Mouse (Mus musculus) spleen, postnatal 14 days (tissue): ENCODE results near the gene Trio.

Experiments used
- DNase-seq, 2 experiments: peaks; one replicate each; pipeline ENCODE4 v3.0.0; 2021 to 2022; ENCODE audit warnings: low spot score in 2 of 2

Trio gene

GRCm38 (mm10) chr15:27877831-27878230 is 147.8 kb downstream of the Trio start:
- DNase-seq = no peak

GRCm38 (mm10) chr15:27876327-27876726 is 149.3 kb downstream of the Trio start:
- no peak for DNase-seq

- no peak for DNase-seq
These were observed 149.9 kb downstream of the Trio start for GRCm38 (mm10) chr15:27875753-27876152.

- DNase-seq = no peak
These were observed 151.8 kb downstream of the Trio start for GRCm38 (mm10) chr15:27873747-27874320.

- no peak for DNase-seq
These were observed 153.4 kb downstream of the Trio start for GRCm38 (mm10) chr15:27872286-27872685.

- no peak for DNase-seq
These were observed 153.9 kb downstream of the Trio start for GRCm38 (mm10) chr15:27871708-27872107.

- DNase-seq = no peak
These were observed 154.4 kb downstream of the Trio start for GRCm38 (mm10) chr15:27871260-27871659.

GRCm38 (mm10) chr15:27869001-27869400 is 156.6 kb downstream of the Trio start:
- no peak for DNase-seq

GRCm38 (mm10) chr15:27867831-27868230 is 157.8 kb downstream of the Trio start:
- DNase-seq = no peak

- no peak for DNase-seq
These were observed 159.2 kb downstream of the Trio start for GRCm38 (mm10) chr15:27866471-27866870.

GRCm38 (mm10) chr15:27866053-27866452 is 159.6 kb downstream of the Trio start:
- no peak for DNase-seq

- DNase-seq = no peak
These were observed 161.3 kb downstream of the Trio start for GRCm38 (mm10) chr15:27864397-27864796.

- DNase-seq = no peak
These were observed 162.7 kb downstream of the Trio start for GRCm38 (mm10) chr15:27862949-27863348.

GRCm38 (mm10) chr15:27860439-27860838 is 165.2 kb downstream of the Trio start:
- DNase-seq = no peak

GRCm38 (mm10) chr15:27859590-27859989 is 166.1 kb downstream of the Trio start:
- DNase-seq = no peak

GRCm38 (mm10) chr15:27859115-27859514 is 166.5 kb downstream of the Trio start:
- no peak for DNase-seq

GRCm38 (mm10) chr15:27858179-27858819 is 167.3 kb downstream of the Trio start:
- no peak for DNase-seq

- no peak for DNase-seq
These were observed 168.4 kb downstream of the Trio start for GRCm38 (mm10) chr15:27857242-27857641.

GRCm38 (mm10) chr15:27856050-27856787 is 169.4 kb downstream of the Trio start:
- peak in 1 of 2 experiments; percentile 4 for DNase-seq

- DNase-seq = no peak
These were observed 174.3 kb downstream of the Trio start for GRCm38 (mm10) chr15:27851312-27851711.

- DNase-seq = peak in 1 of 2 experiments; percentile 9
These were observed 174.7 kb downstream of the Trio start for GRCm38 (mm10) chr15:27850904-27851303.

- DNase-seq = no peak
These were observed 175.7 kb downstream of the Trio start for GRCm38 (mm10) chr15:27849910-27850309.

GRCm38 (mm10) chr15:27841696-27842095 is 184.0 kb downstream of the Trio start:
- no peak for DNase-seq
